Mouse (Mus musculus): ENCODE results near the gene Zbtb6. TPM values are rescaled to one million over a fixed set of nuclear protein-coding genes. Genes with fewer than 3 reads are reported as not detected.

Zbtb6 gene
- 7.2 and 7.7 TPM in 2 replicates for polyA plus RNA-seq (2012; rRNA removed)

GRCm38 (mm10) chr2:37442611-37443591, at the start of gene Zbtb6, which contains the start of the genes Zbtb26 and Rabgap1:
Zbtb6 (minus strand) TSS chr2:37443171.
Zbtb26 (minus strand) TSS chr2:37443135.
Rabgap1 (plus strand) TSS chr2:37443279.
- H3K4me3 ChIP-seq (ENCODE audit: insufficient read depth, low read length): peak within 1 kb of the TSS; percentile 61
- H3K27ac ChIP-seq (ENCODE audit: insufficient read depth, low read length): peak within 1 kb of the TSS; percentile 25
- TF ChIP-seq POLR2A (IDR thresholded peaks at IDR 0.05; ENCODE audit: extremely low read depth, insufficient read depth, low read length): peak; percentile 67; the same call in 1 of the 2 replicates
- TF ChIP-seq CTCF (IDR thresholded peaks at IDR 0.05; ENCODE audit: extremely low read depth, insufficient read depth, low read length): no peak
- peaks cover 2% of the 10 kb centered on the region for H3K4me1 ChIP-seq (ENCODE audit: control insufficient read depth, insufficient read depth, low read length)

GRCm38 (mm10) chr2:37488956-37489355, 46.0 kb upstream of the Zbtb6 start:
- H3K27ac ChIP-seq (ENCODE audit: insufficient read depth, low read length): no peak overlapping the region
- TF ChIP-seq CTCF (IDR thresholded peaks at IDR 0.05; ENCODE audit: extremely low read depth, insufficient read depth, low read length) (no peak), POLR2A (IDR thresholded peaks at IDR 0.05; ENCODE audit: extremely low read depth, insufficient read depth, low read length) (no peak)
- H3K4me1 ChIP-seq (ENCODE audit: control insufficient read depth, insufficient read depth, low read length): no peaks in the 10 kb centered on the region
- H3K4me3 ChIP-seq (ENCODE audit: insufficient read depth, low read length): no peak overlapping the region

- TF ChIP-seq POLR2A (IDR thresholded peaks at IDR 0.05; ENCODE audit: extremely low read depth, insufficient read depth, low read length) (no peak), CTCF (IDR thresholded peaks at IDR 0.05; ENCODE audit: extremely low read depth, insufficient read depth, low read length) (no peak)
- Histone ChIP-seq H3K4me3 (ENCODE audit: insufficient read depth, low read length) (no peak overlapping the region), H3K4me1 (ENCODE audit: control insufficient read depth, insufficient read depth, low read length) (no peaks in the 10 kb centered on the region), H3K27ac (ENCODE audit: insufficient read depth, low read length) (no peak overlapping the region)
Observed at GRCm38 (mm10) chr2:37486408-37486807, 43.4 kb upstream of the Zbtb6 start.

GRCm38 (mm10) chr2:37485370-37485769, 42.4 kb upstream of the Zbtb6 start:
- TF ChIP-seq CTCF (IDR thresholded peaks at IDR 0.05; ENCODE audit: extremely low read depth, insufficient read depth, low read length) (no peak), POLR2A (IDR thresholded peaks at IDR 0.05; ENCODE audit: extremely low read depth, insufficient read depth, low read length) (no peak)
- no peaks in the 10 kb centered on the region for H3K4me1 ChIP-seq (ENCODE audit: control insufficient read depth, insufficient read depth, low read length)
- H3K4me3 ChIP-seq (ENCODE audit: insufficient read depth, low read length): no peak overlapping the region
- H3K27ac ChIP-seq (ENCODE audit: insufficient read depth, low read length): no peak overlapping the region

GRCm38 (mm10) chr2:37484165-37484564, 41.2 kb upstream of the Zbtb6 start:
- H3K27ac ChIP-seq (ENCODE audit: insufficient read depth, low read length): no peak overlapping the region
- TF ChIP-seq POLR2A (IDR thresholded peaks at IDR 0.05; ENCODE audit: extremely low read depth, insufficient read depth, low read length) (no peak), CTCF (IDR thresholded peaks at IDR 0.05; ENCODE audit: extremely low read depth, insufficient read depth, low read length) (no peak)
- no peak overlapping the region for H3K4me3 ChIP-seq (ENCODE audit: insufficient read depth, low read length)
- no peaks in the 10 kb centered on the region for H3K4me1 ChIP-seq (ENCODE audit: control insufficient read depth, insufficient read depth, low read length)

GRCm38 (mm10) chr2:37480039-37480438, 37.1 kb upstream of the Zbtb6 start:
- Histone ChIP-seq H3K4me1 (ENCODE audit: control insufficient read depth, insufficient read depth, low read length) (no peaks in the 10 kb centered on the region), H3K4me3 (ENCODE audit: insufficient read depth, low read length) (no peak overlapping the region), H3K27ac (ENCODE audit: insufficient read depth, low read length) (no peak overlapping the region)
- TF ChIP-seq CTCF (IDR thresholded peaks at IDR 0.05; ENCODE audit: extremely low read depth, insufficient read depth, low read length) (no peak), POLR2A (IDR thresholded peaks at IDR 0.05; ENCODE audit: extremely low read depth, insufficient read depth, low read length) (no peak)

- no peak overlapping the region for H3K4me3 ChIP-seq (ENCODE audit: insufficient read depth, low read length)
- H3K27ac ChIP-seq (ENCODE audit: insufficient read depth, low read length): no peak overlapping the region
- no peaks in the 10 kb centered on the region for H3K4me1 ChIP-seq (ENCODE audit: control insufficient read depth, insufficient read depth, low read length)
- TF ChIP-seq CTCF (IDR thresholded peaks at IDR 0.05; ENCODE audit: extremely low read depth, insufficient read depth, low read length) (no peak), POLR2A (IDR thresholded peaks at IDR 0.05; ENCODE audit: extremely low read depth, insufficient read depth, low read length) (no peak)
Observed at GRCm38 (mm10) chr2:37479559-37479958, 36.6 kb upstream of the Zbtb6 start.

- H3K4me3 ChIP-seq (ENCODE audit: insufficient read depth, low read length): no peak overlapping the region
Observed at GRCm38 (mm10) chr2:37466266-37466665, 23.3 kb upstream of the Zbtb6 start.

GRCm38 (mm10) chr2:37460707-37461106, 17.7 kb upstream of the Zbtb6 start:
- no peak overlapping the region for H3K4me3 ChIP-seq (ENCODE audit: insufficient read depth, low read length)

More at GRCm38 (mm10) chr2:37466266-37466665, 23.3 kb upstream of the Zbtb6 start:
- Histone ChIP-seq H3K4me1 (ENCODE audit: control insufficient read depth, insufficient read depth, low read length) (no peaks in the 10 kb centered on the region), H3K27ac (ENCODE audit: insufficient read depth, low read length) (no peak overlapping the region)
- TF ChIP-seq POLR2A (IDR thresholded peaks at IDR 0.05; ENCODE audit: extremely low read depth, insufficient read depth, low read length) (no peak), CTCF (IDR thresholded peaks at IDR 0.05; ENCODE audit: extremely low read depth, insufficient read depth, low read length) (no peak)

More at GRCm38 (mm10) chr2:37460707-37461106, 17.7 kb upstream of the Zbtb6 start:
- Histone ChIP-seq H3K4me1 (ENCODE audit: control insufficient read depth, insufficient read depth, low read length) (no peaks in the 10 kb centered on the region), H3K27ac (ENCODE audit: insufficient read depth, low read length) (no peak overlapping the region)
- TF ChIP-seq CTCF (IDR thresholded peaks at IDR 0.05; ENCODE audit: extremely low read depth, insufficient read depth, low read length) (no peak), POLR2A (IDR thresholded peaks at IDR 0.05; ENCODE audit: extremely low read depth, insufficient read depth, low read length) (no peak)
